Mouse (Mus musculus) heart, postnatal 0 days (tissue): ENCODE data around the gene Cubn.

Source experiments
- CTCF ChIP-seq: IDR thresholded peaks from 2 replicates; pipeline ENCODE4 v1.5.1; 2016; ENCODE audit warnings: antibody characterized with exemption, control low read depth, low read depth
- EP300 ChIP-seq: IDR thresholded peaks from 2 replicates; pipeline ENCODE4 v1.6.1; 2016; ENCODE audit warnings: antibody characterized with exemption, low read depth

DNA sequence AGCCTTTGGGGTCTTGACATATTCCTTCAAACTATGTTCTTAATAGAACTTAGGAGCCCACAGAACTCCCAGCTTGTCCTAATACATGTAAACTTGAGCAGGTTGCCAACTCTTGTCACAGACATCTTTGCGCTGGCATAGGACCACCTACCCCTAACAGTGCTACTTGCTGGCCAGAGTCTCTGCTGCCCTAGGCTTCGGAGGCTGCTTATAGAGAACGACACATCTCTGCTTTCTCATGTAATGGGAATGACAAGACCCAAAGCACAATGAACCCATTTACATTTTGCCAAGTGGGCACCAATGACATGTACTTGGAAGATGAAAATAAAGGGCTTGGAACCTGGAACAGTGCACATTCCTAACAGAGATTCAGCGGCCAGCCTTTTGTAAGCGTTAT is 105.0 kb downstream of the Cubn start:
- no peak for TF ChIP-seq CTCF
- TF ChIP-seq EP300 = no peak
